Mouse (Mus musculus) liver, embryonic 14.5 days (tissue): ENCODE measurements around the gene Triobp.

Experiments
- CTCF ChIP-seq: IDR thresholded peaks from 2 replicates; pipeline ENCODE4 v1.5.1; 2016; ENCODE audit warnings: antibody characterized with exemption, low read depth, control low read depth
- EP300 ChIP-seq: IDR thresholded peaks from 2 replicates; pipeline ENCODE4 v1.6.1; 2016; ENCODE audit warnings: antibody characterized with exemption, low read depth

- peak; percentile 98 for TF ChIP-seq CTCF
- no peak; the same call in 1 of the 2 replicates for TF ChIP-seq EP300
These were observed 15.9 kb upstream of the Triobp start for GRCm38 (mm10) chr15:78931577-78931976.
